Mouse (Mus musculus): ENCODE results near the gene Tbx5.
A peak's percentile ranks its signal among the peaks of the same experiment; 100 is the strongest.
"Not testable (repeated sequence)": the region's sequence is repeated elsewhere in the genome, so short reads cannot be mapped to it uniquely, and the experiment has no call there.

Gene Tbx5

DNA sequence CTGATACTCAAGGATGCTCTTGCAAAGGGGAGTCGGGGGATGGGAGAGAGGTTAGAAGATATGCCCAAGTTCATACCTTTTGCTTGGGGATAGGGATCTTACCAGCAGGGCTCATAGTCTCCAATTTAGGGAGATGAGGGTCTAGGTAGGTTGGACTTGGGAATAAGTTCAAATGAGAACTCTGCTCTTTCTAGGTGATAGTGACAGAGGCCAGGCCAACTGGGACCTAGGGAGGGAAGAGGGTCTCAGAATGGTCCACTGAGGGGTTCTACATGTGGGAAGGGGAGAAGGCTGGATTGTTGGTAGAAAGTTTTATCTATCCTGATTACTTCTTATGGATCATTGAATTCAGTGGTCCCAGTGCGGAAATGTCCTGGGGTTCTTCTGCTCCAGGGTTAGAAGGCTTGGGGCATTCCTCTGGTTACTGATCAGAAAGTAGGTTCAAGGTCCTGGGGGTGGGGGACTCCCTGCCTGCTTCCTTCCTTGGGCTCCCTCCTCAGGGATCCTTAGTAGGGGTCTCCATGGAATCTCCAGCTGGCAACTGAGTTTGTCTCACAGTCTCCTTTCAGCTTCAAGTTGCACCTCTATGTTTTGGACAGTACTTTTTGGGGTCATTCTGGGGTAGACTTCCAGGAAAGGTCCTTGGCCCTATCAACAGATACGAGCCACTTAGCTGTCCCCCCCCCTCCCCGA is 10.4 kb downstream of the Tbx5 start:
- no peak for DNase-seq (ENCODE audit: low spot score in 2 of 2)

DNA sequence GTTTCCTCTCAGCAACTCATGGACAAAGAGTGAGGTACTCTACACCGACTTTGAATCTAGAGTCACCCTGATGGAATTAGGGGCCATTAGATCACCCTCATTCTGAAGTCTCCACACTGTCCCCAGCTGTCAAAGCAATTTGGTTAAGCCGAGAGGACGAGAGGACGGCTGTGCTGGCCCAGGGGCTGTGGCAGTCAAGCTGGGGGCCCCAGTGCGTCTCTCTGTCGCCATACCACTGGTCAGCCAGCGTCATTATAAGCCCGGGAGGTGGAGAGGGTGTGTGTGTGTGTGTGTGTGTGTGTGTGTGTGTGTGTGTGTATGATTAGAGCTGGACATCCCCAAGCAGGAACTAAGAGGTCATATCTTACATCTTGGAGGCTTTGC is 10.9 kb downstream of the Tbx5 start:
- DNase-seq (ENCODE audit: low spot score in 2 of 2): no peak

DNA sequence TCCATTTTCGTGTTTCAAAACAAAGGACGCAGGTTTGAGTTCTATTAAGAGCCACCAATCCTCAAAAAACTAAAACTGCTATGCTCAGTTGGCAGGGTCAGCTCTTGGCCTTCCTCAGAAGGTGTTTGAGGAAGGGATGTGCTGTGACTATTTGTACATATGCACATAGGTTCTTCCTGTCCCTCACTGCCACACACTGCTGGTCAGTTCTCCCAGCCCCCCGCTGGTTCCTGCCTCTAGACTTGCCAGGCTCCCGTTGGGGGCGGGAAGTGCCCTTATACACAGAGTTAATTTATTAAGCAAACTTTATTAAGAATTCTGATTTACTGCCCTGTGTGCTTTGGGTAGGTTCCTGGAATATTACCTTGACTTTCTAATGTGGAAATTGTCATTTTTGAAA is 11.9 kb downstream of the Tbx5 start:
- no peak for DNase-seq (ENCODE audit: low spot score in 2 of 2)

DNA sequence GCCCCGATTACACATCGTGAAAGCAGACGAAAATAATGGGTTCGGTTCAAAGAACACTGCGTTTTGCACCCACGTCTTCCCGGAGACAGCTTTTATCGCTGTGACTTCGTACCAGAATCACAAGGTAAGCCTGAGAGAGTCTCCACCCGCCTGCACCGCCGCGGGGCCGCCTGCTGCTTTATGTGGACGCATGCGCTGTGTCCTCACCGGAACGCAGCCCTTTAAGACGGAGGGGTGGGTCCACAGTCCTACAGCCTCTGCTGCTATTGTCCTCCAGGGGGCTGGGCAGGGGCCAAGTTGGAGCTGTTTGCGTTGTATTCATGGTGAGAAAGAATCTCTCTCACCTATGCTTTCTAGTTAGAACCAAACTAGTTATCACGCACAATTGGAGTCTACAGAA is 12.5 kb downstream of the Tbx5 start:
- DNase-seq (ENCODE audit: low spot score in 2 of 2): no peak

DNA sequence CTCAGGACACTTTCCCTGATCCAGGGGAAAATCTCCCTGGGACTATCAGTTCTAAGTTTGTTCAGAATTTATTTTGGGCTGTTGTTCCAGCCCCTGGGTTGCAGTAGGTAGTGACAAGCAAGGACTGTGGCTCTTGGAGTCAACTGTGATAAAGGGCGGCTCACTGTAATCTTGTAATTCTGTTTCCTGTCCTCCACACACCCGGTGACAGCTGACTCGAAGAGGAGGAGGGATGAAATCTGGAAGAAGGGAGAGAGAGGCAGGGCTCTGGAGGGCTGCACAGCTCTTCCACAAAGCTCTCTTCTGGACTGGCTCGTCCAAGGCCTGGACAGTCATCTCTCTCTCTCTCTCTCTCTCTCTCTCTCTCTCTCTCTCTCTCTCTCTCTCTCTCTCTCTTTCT is 24.6 kb downstream of the Tbx5 start:
- no peak for DNase-seq (ENCODE audit: low spot score in 2 of 2)

DNA sequence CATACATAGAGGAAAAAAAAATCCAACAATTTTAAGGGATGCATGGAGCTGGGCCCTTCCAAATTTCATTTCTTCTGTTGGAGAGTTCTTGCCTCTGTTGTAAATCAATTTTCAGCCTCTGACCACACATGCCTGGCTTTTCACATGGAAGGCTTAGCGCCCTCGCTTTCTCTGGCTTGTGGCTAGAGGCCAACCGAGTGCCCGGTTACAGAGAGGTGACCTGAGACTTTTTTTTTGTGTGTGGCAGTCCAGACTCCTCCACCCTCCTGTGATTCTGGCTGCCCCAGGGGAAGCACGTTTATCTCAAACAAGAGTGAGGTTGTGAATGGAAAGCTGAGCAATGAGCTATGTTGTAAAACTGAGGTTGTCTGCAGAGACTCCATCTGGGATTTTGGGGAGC is 28.8 kb downstream of the Tbx5 start:
- no peak for DNase-seq (ENCODE audit: low spot score in 2 of 2)

DNA sequence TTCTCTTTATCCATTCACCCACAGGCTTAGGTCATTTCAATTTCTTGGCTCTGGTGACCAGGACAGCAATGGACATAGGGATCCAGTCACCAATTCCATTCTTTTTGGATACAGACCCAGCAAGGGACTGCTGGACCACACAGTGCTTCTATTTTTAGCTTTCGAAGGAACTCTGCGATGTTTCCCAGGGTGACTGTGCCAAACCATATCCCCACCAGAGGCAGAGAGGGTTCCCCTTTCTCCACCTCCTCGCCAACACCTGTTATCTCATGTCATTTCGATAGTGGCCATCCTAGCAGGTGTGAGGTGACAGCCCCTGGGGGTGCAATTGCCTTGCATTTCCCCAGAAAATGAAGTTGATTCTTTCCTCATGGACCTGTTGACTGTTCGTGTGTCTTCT is 30.0 kb downstream of the Tbx5 start:
- DNase-seq (ENCODE audit: low spot score in 2 of 2): no peak

DNA sequence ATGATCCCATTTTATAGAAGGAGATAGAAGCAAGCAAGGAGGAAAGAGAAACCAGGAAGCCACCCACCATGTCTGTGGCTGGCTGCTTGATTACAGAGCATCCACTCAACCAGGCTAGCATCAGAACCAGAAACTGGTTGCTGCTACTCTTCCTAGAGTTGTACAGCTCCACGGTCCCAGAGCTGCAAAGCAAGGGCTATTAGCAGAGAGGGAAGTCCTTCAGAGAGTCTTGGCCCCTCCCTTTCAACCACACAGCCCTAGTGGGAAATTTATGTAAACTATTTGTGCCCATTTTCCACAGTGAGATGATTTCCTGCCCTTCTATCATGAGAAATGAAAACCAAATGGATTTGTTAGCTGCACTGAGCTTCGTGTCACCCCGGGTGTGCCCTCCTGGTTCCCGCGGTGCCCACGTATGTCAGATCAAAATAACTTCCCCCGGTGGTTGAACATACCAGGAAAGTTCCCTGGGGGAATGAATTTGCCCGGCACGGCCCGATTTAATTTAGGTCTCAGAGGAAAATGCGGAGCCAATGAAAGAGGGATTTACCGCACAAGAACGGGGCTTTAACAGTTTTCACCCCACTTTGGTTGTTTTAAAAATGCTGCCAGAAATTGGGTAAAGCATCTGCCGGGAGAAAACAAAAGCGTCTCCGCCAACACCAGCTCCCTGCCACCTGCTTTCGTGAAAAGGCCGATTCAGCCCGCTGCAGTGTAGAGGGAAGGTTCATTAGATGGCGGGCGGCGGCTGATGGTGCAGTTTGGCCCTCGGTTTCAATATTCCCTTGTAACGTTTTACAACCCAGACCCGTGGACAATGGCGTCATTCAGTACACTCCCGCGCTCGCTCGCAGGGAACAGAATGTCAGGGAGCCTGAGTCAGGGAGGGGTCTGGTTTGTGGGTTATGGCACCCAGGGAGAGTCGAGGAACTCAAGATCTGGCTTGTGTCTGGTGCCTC is 34.1 kb downstream of the Tbx5 start:
- DNase-seq (ENCODE audit: low spot score in 2 of 2): peak in 1 of 2 experiments; percentile 17

DNA sequence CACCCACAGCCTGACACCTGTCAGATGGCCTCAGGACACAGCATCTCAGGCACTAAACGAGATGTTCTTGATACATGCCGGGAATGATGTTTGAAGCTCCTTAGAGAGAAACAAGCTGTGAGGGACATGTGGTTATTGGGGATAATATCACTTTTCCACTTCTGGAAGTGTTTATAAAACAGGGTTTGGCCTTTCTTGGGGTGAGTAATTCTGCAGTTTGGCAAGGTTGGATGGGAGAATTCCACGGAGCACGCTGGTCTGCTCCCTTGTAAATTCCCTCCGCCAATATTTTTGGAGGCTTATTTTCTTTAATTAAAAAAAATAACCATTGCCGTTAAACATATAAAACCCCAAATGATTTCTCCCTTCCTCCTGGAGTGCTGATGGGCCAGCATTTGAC is 35.5 kb downstream of the Tbx5 start:
- no peak for DNase-seq (ENCODE audit: low spot score in 2 of 2)

DNA sequence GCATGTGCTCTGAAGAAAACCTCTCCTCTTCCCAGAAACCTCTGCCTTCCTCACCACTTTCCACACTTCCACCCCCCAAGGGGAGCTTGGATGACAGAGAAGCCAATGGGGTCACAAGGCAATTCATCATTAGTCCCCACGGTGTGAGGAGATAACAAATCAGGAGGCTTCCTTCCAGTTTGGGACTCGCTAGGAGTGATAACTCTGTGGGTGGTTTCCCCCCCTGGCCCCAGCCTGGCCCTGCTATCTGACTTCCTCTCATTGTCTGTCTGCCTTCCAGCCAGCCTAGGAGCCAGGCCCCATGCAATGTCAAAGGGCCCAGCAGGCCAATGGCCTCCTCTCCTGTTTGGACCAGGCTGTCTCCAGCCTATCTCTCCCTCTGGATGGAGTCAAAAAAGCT is 43.0 kb downstream of the Tbx5 start:
- DNase-seq (ENCODE audit: low spot score in 2 of 2): no peak

DNA sequence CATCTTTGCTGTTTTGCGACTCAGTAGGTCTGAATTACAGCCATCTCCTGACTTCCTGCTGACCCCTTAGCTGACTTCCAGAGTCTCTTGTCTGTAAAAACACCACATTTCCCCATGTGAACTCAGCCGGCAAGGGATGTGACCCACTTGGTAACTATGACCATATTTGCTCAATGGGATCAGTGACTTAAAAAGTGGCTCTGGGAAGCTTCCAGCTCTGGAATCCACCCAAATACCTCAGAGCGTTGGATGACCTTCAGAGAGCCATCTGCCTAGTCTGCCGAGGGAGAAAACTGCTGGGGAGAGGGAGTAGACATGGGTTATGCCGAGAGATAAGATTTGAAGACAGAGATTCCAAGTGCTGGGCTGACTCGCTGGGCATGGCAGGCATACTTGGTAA is 44.7 kb downstream of the Tbx5 start:
- no peak for DNase-seq (ENCODE audit: low spot score in 2 of 2)

DNA sequence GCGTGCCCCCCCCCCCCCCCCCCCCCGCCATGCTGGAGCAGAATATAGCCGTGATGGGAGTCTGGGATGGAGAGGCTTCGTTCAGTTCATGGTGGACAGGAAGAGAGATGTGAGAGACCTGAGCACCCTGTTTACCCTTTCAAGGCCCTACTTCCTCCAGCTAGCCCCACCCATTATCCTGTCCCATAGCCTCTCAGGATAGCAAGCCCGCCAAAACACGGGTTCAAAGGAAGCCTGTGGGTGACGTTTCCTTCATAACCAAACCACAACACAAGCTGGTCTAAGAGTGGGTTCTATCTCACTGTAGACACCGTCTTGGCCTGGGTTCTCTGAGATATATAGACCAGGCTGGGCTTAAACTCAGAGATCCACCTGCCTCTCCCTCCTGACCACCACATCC is 53.1 kb downstream of the Tbx5 start:
- no peak for DNase-seq (ENCODE audit: low spot score in 2 of 2)

DNA sequence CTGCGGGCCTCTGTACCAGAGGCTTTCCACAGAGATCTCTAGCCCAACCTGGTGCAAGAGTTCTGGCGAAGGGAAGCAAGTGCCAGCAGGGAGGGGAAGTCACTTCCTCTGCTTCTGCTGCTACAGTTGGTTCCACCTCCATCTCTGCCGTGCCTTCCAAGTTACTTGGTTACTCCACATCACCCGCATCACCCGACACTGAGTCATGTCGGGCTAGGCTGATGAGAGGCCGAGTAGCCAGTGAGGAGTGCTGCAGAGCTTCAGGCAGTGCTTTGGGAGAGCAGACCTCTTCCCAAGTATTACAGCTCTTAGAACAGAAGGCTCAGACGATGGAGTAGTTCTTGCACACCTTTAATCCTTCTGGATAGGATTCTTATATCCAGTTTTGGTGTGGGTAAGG is 54.9 kb downstream of the Tbx5 start:
- peak; percentile 2 to 4 for DNase-seq (ENCODE audit: low spot score in 2 of 2)

DNA sequence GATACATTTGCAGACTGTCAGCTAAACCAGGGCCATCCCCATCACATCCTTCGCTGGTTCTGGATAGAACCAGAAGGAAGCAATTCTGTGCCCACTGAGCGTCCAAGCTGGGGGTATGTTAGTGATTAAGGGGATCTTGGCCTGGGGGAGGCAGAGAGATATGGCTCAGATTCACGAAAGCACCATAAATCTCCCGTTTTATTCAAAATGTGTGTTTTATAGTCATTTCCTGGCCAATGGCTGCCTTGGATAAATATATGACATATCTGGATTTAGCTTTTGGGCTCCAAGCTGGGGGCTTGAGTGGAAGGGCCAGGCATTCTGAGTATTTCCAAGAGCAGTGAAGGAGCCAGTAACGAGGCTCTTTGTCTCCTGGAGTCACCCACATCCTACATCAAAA is 59.5 kb downstream of the Tbx5 start:
- no peak for DNase-seq (ENCODE audit: low spot score in 2 of 2)

DNA sequence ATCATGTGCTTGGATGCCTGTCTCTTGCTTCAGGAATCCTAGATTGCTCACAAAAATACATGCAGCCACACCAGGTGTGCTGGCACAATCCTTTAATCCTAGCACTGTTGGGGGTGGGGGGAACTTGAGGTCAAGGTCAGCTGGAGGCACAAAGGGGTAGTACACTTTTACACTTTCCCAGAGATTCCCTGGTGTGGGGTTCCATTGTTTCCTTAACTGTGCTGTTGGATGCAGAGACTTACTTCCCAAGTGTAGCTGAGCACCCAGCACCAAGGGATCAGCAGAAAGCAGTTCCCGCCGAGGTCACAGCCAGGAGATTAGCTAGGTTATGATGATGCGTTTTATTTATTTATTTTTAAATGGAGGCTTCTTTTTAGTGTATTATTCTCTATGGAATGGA is 60.6 kb downstream of the Tbx5 start:
- DNase-seq (ENCODE audit: low spot score in 2 of 2): no peak

DNA sequence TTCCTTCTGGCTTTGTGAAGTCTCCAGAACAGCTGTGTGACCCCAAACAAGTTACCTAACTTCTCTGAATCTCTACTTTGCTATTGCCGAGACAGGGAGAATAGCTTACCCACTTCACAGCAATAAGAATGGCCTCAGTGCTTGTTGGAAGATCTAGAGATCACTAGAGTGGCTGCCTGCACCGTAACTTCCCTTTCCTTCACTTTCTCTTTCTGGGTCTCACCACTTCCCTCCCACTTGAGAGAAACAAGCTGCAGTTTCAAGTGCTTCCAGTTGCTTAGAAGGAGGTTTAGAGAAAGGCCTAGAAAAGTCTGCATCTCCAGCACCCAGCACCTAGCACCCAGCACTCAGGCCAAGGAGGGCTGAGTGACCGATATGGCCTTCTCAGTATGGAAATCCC is 64.1 kb downstream of the Tbx5 start:
- DNase-seq (ENCODE audit: low spot score in 2 of 2): no peak

DNA sequence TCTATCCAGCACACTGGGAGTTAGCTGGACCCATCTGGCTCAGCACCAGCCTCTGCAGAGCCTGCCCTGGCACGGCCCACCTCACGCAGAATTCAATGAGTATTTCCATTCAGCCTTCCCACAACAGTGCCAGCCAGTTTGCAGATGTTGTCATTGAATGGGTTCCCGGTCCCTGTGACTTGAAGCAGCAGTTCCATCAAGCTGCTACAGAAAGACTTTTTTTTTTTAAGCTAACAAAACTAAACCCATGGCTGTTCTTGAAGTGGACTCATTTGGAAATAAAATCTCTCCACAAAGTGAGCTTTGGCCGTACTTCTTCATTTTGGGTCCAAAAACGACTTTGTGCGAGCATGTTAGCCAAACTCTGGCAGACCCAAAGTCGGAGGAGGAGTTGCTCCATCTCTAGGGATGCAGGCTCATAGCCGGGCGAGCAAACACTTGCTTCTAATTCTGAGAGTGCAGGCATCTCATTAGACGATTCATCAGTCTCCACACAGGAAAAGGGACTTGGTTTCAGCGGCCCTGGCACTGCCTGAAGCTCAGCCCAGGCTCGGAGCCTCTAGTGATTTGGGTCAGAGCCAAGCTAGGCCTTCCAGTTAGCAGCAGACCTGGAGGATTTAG is 84.2 kb downstream of the Tbx5 start:
- DNase-seq (ENCODE audit: low spot score in 2 of 2): peak; percentile 46 to 67

DNA sequence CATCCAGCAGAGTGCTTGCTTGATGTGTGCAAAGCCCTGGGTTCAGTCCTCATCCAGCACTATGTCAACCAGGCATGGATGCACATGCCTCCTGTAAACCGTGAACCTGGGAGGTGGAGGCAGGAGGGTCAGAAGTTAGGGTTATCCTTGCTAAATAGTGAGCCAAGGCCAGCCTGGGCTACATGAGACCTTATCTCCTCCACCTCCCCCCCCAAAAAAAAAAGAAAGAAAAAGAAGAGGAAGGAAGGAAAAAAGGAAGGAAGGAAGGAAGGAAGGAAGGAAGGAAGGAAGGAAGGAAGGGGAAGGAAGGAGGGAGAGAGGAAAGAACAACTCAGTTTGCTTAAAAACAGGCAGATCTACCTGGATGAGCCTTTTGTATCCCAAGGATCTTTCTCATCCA is 85.9 kb downstream of the Tbx5 start:
- not testable (repeated sequence) for DNase-seq (ENCODE audit: low spot score in 2 of 2)

DNA sequence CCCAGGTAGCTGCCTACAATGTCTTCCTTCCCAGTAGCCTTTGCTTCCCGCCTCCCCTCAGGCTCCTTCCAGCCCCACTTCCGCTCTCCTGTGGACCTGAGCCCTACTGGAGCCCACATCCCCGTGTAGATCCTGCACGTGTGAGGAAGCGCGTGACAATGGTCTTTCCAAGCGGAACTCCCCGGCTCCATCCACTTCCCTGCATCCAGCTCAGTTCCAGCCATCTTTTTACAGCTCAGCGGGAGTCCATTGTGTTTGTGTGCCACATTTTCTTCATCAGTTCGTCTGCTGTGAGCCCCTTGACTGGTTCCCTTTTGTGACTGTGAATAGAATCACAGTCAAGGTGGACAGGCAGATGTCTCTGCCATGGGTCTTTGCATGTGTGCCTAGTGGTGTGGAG is 88.5 kb downstream of the Tbx5 start:
- no peak for DNase-seq (ENCODE audit: low spot score in 2 of 2)

DNA sequence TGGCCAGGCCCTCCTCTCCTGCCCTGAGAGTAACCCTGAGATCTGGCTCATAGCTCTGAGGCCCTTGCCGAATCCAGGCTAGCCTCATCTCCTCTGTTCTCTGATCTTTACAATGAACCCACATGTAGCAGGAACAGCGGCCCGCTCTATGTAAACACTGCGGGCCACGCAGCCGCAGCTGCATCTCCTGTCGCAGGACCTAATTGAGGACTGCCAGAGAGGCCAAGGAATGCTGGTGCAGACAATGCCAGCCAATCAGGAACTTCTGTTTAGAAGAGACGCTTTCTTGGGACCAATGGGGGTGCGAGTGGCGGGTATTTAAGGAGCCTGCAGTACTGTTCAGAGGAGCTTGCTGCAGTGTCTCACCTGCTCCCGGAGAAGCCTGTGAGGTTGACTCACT is 89.8 kb downstream of the Tbx5 start:
- DNase-seq (ENCODE audit: low spot score in 2 of 2): no peak

All from frontal cortex, postnatal 36 days (tissue).